Mouse (Mus musculus) kidney, postnatal 25 days (tissue): ENCODE measurements around the gene Cdk5.
A peak's percentile ranks its signal among the peaks of the same experiment; 100 is the strongest.
"Not testable (repeated sequence)": the region's sequence is repeated elsewhere in the genome, so short reads cannot be mapped to it uniquely, and the experiment has no call there.

Experiments used
- DNase-seq, 2 experiments: peaks; one replicate each; pipeline ENCODE4 v3.0.0; 2021; ENCODE audit warnings: mixed read lengths in 2 of 2

The Cdk5 gene

DNA sequence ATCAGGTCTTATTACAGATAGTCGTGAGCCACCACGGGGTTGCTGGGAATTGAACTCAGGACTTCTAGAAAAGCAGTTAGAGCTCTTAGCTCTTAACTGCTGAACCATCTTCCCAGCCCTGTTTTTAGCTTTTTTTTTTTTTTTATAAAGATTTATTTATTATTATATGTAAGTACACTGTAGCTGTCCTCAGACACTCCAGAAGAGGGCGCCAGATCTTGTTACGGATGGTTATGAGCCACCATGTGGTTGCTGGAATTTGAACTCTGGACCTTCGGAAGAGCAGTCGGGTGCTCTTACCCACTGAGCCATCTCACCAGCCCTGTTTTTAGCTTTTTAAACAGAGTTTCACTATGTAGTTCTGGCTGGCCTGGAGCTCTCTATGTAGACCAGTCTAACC, 27.1 kb downstream of the Cdk5 start:
- DNase-seq = not testable (repeated sequence)

DNA sequence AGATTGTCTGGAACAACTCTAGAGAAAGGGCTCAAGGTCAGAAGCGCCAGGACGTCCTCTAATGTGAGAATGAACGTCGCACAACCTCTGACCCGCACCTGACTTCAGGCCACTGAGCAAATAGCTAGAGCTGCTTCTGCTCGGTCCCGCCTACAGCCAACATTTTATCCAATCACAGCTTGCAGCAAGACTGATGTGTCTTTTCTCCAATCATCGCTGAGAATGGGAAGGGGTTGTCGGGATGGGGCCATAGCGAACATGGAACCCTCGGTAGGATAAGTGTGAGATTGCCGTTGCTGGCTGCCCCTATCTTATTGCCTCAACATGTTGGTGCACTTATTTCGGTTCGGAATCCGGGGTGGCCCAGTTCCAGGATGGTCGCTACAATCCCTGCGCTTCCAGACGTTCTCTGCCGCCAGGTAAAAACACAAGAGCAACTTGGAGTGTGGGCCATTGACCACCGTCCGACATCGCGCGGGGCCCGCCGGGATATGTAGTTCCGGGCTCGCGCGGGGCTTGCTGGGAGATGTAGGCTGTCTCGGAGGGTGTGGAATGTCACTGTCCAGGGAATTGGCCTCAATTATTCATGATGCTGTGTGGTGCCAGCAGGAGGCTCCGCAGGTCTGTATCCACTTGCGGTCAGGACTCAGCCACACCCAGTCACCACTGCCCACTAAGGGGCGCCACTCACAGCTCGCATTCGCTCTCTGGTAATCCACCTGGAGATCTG, 29.0 kb downstream of the Cdk5 start:
- peak; percentile 95 to 97 for DNase-seq

DNA sequence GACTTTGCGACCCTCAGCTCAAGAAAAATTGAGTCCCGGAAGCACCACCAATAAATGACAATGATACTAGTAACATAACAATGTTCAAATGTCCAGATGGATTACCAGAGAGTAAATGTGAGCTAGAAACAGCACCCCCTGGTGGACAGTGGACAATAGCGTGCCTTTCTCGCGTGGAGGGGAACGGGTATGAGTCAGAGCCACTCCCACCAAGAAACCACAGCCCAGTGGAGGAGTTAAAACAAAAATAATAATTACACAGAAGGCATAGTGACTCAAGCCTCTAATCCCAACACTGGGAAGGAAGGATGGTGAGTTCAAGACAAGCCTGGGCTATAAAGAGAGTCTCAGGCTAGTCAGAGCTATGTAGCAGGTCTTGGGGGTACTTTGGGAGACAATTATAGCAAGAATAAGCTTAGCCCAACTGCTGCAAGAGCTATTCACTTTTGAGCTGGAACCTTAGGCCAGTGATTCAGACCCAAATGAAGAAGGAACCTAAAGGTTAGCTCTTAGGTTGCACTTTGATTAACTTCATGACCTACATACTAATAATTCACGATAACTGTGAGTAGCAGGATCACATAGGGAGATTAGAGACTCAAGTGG, 29.8 kb downstream of the Cdk5 start, which contains the start of gene Abcb8:
Abcb8 (plus strand) TSS at position 272 of the 606 bp plus-strand sequence.
- peak; percentile 86 to 89 for DNase-seq

DNA sequence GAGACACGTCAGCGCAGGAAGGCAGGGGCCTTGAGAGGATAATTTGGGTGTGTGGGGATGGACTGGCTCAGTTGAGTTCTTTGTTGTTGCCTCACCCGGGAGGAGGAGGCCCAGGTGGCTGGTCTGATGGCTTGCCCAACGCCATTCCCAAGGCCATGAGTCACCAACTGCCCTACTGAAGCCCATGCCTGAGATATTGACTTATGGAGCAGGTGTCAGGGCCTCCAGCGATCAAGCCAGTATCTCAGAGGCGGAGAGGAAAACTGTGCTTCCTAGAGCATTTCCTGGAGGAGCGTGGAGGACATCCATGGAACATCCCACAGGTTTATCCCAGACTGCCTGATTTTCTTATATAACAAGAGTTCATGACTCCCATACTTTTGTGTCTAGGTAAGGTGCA, 30.6 kb downstream of the Cdk5 start:
- no peak for DNase-seq

DNA sequence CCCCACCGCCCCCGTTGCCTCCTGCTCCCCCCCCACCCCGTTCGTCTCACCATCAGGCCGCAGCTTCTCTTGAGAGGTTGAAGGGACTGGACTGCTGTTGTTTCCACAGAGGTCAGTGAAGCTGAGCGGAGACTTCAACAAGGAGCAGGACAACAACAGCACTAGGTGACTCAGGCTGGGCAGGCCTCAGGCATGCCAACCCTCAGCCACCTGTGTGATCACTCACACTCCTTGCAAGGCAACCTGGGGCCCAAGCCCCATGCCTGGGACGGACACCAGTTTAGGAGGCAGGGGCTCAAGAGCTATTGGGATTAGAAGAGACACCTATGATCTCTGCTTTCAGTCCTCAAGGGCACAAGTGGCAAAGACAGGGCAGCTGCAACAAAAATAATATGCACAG, 31.5 kb downstream of the Cdk5 start, which contains the start of gene Atg9b:
Atg9b (minus strand) TSS at position 280 of the 400 bp plus-strand sequence.
- no peak for DNase-seq

DNA sequence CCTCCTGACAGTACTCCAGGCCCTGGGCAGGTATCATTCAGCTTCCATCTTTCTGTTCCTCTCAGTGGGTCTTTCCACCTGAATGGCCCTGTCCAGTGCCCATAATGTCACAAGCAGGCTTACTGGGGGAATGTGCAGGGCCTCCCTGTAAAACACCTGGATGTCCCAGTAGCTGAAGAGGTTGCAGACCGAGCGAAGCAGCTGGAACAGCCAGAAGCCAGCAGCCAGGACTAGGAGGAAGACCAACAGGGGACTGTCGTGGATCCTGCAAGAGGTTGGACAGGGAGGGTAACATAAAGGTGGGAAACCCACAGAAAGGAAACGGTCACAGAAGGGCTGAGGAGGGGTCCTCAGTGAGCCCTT, 33.7 kb downstream of the Cdk5 start:
- DNase-seq = no peak

DNA sequence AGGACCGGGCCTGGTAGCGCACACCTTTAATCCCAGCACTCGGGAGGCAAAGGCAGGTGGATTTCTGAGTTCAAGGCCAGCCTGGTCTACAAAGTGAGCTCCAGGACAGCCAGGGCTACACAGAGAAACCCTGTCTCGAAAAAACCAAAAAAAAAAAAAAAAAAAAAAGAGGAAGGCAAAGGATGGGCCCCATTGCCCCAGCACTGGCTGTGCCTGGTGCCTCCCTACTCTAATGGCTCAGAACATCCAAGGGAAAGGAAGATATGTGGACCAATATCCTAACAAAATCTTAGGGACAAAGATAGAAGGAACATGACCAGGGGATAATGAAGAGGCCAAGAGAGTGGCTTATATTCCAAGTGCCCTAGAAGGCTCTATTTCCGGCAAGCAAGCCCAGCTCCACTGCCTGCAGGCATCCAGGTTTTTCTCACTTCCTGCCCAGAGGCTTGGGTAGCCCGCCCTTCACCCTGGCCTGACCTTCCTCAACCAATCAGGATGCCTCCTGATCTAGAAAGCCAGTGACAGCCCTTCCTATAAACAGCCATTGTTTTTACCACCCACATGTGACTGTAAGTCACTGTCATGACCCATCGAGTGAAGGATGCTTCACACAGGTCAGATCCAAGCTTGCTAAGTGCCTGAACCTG, 34.2 kb downstream of the Cdk5 start:
- peak; percentile 30 to 66 for DNase-seq

DNA sequence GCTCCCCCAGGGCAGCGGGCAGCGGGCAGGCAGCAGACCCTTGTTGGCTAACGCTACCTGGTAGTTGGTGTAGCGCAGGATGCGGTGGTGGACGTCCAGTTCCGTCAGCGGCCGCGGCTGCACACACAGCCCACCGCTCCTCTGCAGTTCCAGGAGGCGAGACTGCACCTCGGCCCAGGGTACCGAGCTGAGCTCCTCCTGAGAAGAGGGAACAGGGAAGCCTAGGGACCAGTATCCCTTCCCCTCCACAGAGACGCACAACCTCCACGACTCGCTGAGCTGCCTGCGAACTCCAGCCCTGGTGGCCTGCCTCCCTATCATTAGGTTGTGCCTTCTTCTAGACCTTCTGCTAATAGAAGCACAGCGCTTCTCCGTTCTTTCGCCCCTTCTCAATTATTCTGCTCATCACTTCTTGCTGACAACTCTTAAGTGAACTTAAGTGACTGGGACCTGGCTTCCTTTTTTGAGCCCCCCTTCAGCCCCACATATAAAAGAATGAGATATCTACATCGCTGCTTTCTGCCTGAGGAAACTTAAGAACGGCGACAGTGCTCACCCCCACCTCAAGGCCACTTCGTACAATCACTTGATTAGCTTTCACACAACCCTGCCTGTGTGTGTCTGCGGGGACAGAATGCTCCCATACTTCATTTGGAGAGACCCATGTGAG, 34.9 kb downstream of the Cdk5 start:
- no peak for DNase-seq

DNA sequence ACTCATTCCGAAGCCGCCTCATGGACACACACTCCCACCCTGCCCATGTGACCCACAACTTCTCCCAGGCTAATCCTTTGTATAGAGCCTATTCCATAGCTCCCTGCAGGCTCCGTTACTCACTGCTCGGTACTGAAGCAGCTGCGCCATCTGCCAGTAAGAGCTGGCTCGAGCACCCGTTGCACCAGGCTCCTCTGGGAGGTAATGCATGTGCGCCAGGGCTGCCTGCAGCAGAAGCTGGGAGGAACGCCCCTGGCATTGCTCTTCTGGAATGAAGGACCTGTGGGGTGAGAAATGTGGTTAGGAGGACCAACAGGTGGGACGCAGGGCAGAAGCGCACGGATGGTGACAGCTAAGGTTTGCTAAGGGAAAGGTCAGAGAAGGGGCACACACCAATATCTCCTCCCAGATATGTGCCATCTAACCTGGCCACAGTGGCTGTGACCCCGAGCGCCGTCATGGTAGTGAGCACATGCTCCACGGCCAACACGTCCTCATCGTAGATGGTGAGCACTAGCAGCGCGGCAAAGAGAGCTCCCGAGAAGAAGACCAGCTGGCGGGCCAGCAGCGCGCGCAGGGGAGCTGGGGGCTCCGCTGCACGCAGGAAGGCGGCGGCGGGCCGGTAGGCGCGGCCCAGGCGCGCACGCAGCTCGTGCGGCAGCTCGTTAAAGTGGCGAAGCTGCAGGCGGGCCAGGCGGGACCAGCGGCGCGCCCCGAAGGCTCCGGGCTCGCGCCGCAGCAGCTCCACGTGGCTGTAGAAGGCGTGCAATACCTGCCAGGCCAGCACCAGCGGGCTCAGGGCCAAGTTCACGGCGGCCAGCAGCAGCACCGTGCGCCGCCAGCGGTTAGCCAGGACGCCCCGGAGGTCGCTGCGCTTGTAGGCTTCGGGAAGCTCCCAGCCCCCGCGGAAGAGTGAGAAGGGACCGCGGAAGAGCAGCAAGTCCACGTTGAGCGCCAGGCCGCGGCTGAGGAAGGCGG, 35.8 kb downstream of the Cdk5 start:
- peak; percentile 85 to 92 for DNase-seq

DNA sequence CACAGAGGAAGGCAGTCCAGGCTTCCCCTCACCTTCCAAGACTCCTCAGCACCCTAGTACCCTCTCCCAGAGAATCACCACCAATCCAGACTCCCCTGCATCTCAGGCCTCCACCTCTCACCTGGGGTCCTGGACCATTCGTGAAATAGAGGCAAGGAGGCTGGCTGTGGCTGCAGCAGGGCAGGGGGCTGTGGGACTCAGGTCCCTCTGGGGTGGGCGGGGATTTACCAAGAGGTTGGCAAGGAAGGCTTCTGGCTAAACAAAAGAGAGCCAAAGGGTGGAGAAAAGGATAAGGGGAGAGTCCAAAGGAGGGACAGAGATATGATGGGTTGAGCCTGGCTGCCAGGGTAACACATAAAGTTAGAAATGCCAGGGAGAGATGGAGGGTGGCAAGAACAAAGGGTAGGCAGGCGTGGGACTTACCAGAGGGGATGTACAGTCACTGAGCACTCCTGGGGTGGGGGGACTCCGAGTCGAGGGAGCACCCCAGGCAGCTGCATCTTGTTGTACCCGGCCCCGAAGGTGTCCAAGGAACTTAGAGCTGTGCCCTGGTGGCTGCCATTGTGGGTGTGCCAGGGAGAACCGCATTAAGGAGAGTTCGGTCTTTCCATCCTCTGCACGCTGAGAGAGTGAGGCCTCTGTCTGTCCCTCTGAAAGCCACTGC, 37.3 kb downstream of the Cdk5 start:
- no peak for DNase-seq

DNA sequence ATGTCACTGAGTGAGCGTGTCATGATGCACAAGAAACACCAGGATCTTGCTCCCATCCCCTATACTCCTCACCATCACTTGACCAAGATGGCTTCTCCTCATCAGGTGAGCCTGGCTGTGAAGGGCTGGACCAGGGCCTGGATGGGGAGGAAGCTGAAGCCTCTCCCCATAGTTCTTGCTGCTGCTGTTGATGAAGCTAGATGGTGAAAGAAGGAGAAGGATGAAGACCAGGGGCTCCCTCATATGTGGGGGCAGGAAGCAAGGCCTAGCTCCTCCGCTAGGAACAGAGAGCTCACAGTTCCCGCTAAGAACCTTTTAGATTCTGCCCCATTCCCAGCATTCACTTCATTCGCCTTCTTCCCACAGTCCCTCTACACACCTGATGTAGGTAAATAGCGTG, 38.0 kb downstream of the Cdk5 start:
- DNase-seq = no peak

DNA sequence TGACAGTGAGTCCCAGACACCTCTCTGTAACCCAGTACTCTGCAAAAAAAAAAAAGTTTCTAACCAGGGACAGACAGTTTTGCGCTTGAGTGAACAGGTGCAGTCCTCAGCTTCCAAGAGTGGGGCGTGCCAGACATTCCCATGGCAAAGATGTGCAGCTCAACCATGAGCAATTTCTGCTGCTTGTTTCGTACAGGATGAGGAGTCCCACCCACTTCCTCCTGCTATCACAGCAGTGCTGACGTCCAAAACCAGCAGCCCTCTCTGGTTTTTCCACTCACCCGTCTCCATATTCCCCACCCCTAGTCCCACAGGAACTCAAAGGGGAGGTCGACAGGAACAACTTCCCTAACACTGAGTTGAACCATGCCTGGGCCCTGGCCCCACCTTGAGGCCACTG, 38.9 kb downstream of the Cdk5 start:
- peak; percentile 59 to 80 for DNase-seq

DNA sequence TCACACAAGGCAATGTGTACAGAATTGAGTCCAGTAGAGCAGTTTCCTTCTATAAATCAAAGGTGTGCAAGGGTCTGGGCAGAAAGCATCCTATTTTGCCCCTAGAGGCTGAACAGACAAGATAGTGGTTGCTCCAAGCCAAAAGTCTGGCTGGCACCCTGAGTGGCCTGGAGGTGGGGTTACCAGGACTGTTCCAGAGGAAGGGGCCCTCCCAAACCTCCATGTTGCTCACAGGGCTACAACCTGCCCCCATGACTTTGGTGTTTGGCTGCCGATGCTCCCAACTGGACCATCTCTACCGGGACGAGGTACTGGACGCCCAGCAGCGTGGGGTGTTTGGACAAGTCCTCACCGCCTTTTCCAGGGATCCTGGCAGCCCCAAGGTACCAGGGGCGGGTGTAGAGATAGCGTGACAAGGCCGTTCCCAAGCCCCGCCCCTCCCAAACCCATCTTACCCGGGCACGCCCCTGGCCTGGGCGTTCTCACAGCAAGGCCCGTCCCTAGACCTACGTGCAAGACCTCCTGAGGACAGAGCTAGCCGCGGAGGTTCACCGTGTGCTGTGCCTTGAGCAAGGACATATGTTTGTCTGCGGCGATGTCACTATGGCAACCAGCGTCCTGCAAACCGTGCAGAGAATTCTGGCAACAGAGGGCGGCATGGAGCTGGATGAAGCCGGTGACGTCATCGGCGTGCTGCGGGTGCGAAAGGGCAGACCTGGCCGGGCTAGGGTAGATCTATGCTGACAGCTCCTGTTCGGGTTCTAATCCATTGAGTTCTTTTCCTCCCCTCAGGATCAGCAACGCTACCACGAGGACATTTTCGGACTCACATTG, 40.1 kb downstream of the Cdk5 start:
- peak; percentile 93 for DNase-seq

DNA sequence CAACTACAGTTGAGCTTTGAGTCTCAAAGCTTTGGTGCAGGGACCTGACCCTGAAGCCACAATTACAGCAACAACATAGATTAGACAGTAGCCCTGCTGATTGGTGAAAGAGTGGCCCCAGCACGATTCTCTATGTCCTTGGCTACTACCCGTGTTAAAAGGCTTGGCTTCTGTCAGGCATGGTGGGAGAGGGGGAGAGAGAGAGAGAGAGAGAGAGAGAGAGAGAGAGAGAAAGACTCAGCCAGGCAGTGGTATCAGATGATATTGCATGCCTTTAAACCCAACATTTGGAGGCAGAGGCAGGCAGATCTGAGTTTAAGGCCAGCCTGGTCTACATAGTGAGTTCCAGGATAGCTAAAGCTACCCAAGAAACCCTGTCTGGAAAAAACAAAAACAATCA, 41.3 kb downstream of the Cdk5 start:
- no peak for DNase-seq

DNA sequence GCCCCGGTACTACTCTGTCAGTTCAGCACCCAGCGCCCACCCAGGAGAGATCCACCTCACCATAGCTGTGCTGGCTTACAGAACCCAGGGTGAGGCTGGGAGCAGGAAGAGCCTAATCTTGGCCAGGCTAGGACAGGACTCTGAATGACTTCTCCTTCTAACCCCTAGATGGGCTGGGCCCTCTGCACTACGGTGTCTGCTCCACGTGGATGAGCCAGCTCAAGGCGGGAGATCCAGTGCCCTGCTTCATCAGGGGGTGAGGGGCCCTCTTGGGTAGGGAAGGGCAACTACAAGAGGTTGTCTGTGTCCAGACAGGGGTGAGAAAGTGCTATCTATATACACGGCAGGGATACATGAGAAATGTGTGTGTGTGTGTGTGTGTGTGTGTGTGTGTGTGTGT, 41.8 kb downstream of the Cdk5 start:
- DNase-seq = no peak

DNA sequence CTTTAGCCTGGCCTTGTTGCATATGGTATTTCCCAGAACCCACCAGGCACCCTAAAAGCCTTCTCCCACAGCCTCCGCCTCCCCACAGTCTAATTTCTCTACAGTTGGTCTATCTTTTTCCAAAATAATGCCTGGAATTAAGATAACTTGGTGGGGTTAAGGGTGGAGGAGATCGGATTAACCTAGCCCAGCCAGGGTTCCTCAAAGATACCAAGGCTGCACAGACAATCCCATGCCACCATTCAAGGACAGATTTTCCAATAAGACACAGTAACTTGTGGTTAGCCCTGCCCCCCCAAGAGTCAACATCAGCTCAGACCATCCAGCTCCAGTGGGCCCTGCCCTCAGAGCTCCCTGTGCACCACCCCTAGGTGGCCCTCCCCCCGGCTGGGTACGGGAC, 42.8 kb downstream of the Cdk5 start:
- no peak for DNase-seq

DNA sequence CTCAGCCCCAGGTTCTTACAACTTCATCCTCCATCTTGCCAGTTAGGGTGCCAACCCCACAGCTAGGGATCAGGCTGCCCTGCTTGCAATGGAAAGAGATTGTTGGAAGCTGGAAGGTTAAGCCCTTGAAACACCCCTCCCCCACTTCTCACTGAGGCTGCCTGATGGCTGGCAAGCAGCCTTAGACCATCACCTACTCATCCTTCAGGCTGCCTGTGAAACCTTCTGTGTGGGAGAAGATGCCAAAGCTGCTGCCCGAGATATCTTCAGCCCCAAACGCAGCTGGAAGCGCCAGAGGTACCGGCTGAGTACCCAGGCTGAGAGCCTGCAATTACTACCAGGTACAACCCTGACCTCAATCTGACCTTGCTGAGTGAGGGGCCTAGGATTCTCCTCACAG, 43.8 kb downstream of the Cdk5 start:
- no peak for DNase-seq

DNA sequence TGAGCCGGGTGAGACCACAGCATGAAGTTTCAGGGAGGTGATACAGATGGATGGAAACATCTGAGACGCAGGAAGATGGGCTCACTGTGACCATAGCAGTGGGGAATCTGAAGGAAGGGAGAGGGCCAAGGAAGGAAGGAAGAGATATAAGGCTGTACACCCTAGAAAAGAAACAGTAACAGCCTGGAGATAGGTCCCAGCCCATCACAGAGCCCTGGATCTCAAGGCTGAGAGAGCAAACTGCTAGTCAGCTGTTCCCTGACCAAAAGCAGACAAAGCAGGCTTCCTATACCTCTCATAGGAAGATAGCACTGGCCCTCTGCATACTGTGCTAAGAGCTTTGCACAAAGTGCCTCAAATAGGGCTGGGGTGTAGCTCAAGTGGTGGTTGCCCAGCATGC, 44.6 kb downstream of the Cdk5 start:
- no peak for DNase-seq

DNA sequence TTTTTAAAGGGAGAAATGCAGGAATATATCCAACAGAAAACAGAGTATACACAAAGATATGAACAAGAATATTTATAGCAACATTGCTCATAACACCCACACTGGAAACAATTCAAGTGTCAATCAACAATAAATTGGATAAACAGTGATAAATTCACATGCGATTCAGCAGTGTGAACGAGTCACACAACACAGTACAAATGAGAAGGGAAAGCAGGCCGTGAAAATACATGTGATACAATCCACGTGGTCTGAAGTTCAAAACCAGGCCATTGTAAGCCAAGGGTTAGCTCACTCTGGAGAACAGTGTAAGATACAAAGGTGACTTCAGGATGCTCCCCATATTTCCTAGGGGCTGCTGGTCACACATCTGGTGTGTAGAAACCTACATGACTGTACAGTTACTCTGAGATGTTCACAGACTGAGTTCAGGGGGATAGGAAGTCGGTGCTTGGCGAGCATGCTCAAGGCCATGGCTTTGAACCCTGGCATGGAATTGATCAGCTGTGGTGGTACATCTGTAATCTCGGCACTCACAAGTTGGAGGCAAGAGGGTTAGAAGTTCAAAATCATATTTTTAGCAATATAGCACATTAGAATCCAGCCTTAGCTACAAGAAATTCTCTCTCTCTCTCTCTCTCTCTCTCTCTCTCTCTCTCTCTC, 48.5 kb downstream of the Cdk5 start:
- no peak for DNase-seq

DNA sequence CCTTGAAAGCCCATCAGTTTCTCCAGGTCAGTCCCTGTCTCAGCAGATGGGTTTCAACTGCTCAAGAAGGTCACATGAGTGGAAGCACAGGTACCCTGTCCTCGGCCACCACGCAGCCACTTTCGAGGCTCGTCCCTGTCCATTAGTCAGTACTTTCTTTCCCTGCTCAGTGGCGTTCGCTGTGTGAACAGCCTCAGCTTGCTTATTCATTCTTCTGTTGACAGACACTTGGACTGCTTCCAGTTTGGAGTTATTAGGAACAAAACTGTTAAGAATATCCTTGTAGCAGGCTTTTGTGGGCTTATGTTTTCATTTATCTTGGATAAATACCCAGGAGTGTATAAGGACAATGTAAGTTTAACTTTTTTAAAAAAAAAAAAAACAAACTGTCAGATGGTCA, 49.1 kb downstream of the Cdk5 start:
- no peak for DNase-seq
